Mouse (Mus musculus): ENCODE results near the gene Lsm3. TPM values are rescaled to one million over a fixed set of nuclear protein-coding genes. Genes with fewer than 3 reads are reported as not detected.
A peak's percentile ranks its signal among the peaks of the same experiment; 100 is the strongest.

Gene Lsm3
- polyA plus RNA-seq, 1 experiment from 2014 or later = 283 TPM

- WGBS = 63% methylated on average over 9 of the region's 9 CpGs
- H3K36me3 ChIP-seq = peaks cover 85% of the 10 kb centered on the region
- no peaks in the 10 kb centered on the region for H3K27me3 ChIP-seq (ENCODE audit: insufficient read depth, poor library complexity, severe bottlenecking)
- DNase-seq (ENCODE audit: low spot score) = no peak
- no peak overlapping the region for H3K27ac ChIP-seq
- peaks cover 21% of the 10 kb centered on the region for H3K4me1 ChIP-seq
- no peak overlapping the region for H3K4me3 ChIP-seq
- no peaks in the 10 kb centered on the region for H3K9me3 ChIP-seq
Measured at GRCm38 (mm10) chr6:91488496-91489212, 27.1 kb upstream of the Lsm3 start.

- Histone ChIP-seq H3K27ac (no peak overlapping the region; the same call in 1 of the 2 replicates), H3K4me1 (peaks cover 20% of the 10 kb centered on the region), H3K4me3 (no peak overlapping the region), H3K9me3 (no peaks in the 10 kb centered on the region), H3K36me3 (peaks cover 83% of the 10 kb centered on the region), H3K27me3 (ENCODE audit: insufficient read depth, poor library complexity, severe bottlenecking) (no peaks in the 10 kb centered on the region)
- DNase-seq (ENCODE audit: low spot score) = no peak
- 80% methylated on average over 10 of the region's 10 CpGs for WGBS
Measured at GRCm38 (mm10) chr6:91489872-91490271, 25.9 kb upstream of the Lsm3 start.

- Histone ChIP-seq H3K27me3 (ENCODE audit: insufficient read depth, poor library complexity, severe bottlenecking) (no peaks in the 10 kb centered on the region), H3K4me1 (peaks cover 20% of the 10 kb centered on the region), H3K27ac (no peak overlapping the region), H3K36me3 (peaks cover 80% of the 10 kb centered on the region), H3K4me3 (no peak overlapping the region), H3K9me3 (no peaks in the 10 kb centered on the region)
- no peak for DNase-seq (ENCODE audit: low spot score)
- 67% methylated on average over 6 of the region's 6 CpGs for WGBS
Measured at GRCm38 (mm10) chr6:91491004-91491403, 24.7 kb upstream of the Lsm3 start.

- H3K4me3 ChIP-seq = no peak overlapping the region
- 83% methylated on average over 10 of the region's 10 CpGs for WGBS
- peaks cover 15% of the 10 kb centered on the region for H3K4me1 ChIP-seq
- no peak for DNase-seq (ENCODE audit: low spot score)
- peaks cover 81% of the 10 kb centered on the region for H3K36me3 ChIP-seq
- no peaks in the 10 kb centered on the region for H3K27me3 ChIP-seq (ENCODE audit: insufficient read depth, poor library complexity, severe bottlenecking)
- no peaks in the 10 kb centered on the region for H3K9me3 ChIP-seq
- H3K27ac ChIP-seq = no peak overlapping the region
Measured at GRCm38 (mm10) chr6:91493053-91493452, 22.7 kb upstream of the Lsm3 start.

GRCm38 (mm10) chr6:91494526-91494925, 21.2 kb upstream of the Lsm3 start:
- Histone ChIP-seq H3K4me1 (0 out of 2 replicates have a peak, but pooled peaks cover 7% of the 10 kb centered on the region), H3K36me3 (peaks cover 91% of the 10 kb centered on the region), H3K27me3 (ENCODE audit: insufficient read depth, poor library complexity, severe bottlenecking) (no peaks in the 10 kb centered on the region), H3K4me3 (no peak overlapping the region), H3K9me3 (no peaks in the 10 kb centered on the region), H3K27ac (no peak overlapping the region)
- 83% methylated on average over 8 of the region's 8 CpGs for WGBS
- no peak for DNase-seq (ENCODE audit: low spot score)

GRCm38 (mm10) chr6:91503302-91503701, 12.4 kb upstream of the Lsm3 start:
- Histone ChIP-seq H3K36me3 (peaks cover 94% of the 10 kb centered on the region), H3K4me1 (no peaks in the 10 kb centered on the region), H3K4me3 (no peak overlapping the region), H3K27ac (no peak overlapping the region), H3K27me3 (ENCODE audit: insufficient read depth, poor library complexity, severe bottlenecking) (no peaks in the 10 kb centered on the region), H3K9me3 (no peaks in the 10 kb centered on the region)
- DNase-seq (ENCODE audit: low spot score) = no peak
- 74% methylated on average over 1 of the region's 1 CpGs for WGBS

GRCm38 (mm10) chr6:91506036-91506435, 9.7 kb upstream of the Lsm3 start:
- 90% methylated on average over 5 of the region's 5 CpGs for WGBS
- H3K9me3 ChIP-seq = no peaks in the 10 kb centered on the region
- no peak overlapping the region for H3K27ac ChIP-seq
- no peaks in the 10 kb centered on the region for H3K4me1 ChIP-seq
- no peak overlapping the region for H3K4me3 ChIP-seq
- H3K27me3 ChIP-seq (ENCODE audit: insufficient read depth, poor library complexity, severe bottlenecking) = no peaks in the 10 kb centered on the region
- DNase-seq (ENCODE audit: low spot score) = no peak
- H3K36me3 ChIP-seq = peaks cover 75% of the 10 kb centered on the region

- no peaks in the 10 kb centered on the region for H3K9me3 ChIP-seq
- no peak for DNase-seq (ENCODE audit: low spot score)
- H3K36me3 ChIP-seq = peaks cover 57% of the 10 kb centered on the region
- 89% methylated on average over 3 of the region's 3 CpGs for WGBS
- no peak overlapping the region for H3K27ac ChIP-seq
- H3K4me1 ChIP-seq = no peaks in the 10 kb centered on the region
- no peak overlapping the region for H3K4me3 ChIP-seq
- no peaks in the 10 kb centered on the region for H3K27me3 ChIP-seq (ENCODE audit: insufficient read depth, poor library complexity, severe bottlenecking)
Measured at GRCm38 (mm10) chr6:91508041-91508440, 7.7 kb upstream of the Lsm3 start.

- 39% methylated on average over 7 of the region's 7 CpGs for WGBS
- Histone ChIP-seq H3K27me3 (ENCODE audit: insufficient read depth, poor library complexity, severe bottlenecking) (no peaks in the 10 kb centered on the region), H3K27ac (no peak overlapping the region), H3K9me3 (no peaks in the 10 kb centered on the region), H3K4me3 (no peak overlapping the region), H3K4me1 (no peaks in the 10 kb centered on the region), H3K36me3 (peaks cover 44% of the 10 kb centered on the region)
- peak; percentile 86 for DNase-seq (ENCODE audit: low spot score)
Measured at GRCm38 (mm10) chr6:91509326-91509725, 6.4 kb upstream of the Lsm3 start.

GRCm38 (mm10) chr6:91510211-91510610, 5.5 kb upstream of the Lsm3 start:
- H3K9me3 ChIP-seq = no peaks in the 10 kb centered on the region
- no peaks in the 10 kb centered on the region for H3K4me1 ChIP-seq
- DNase-seq (ENCODE audit: low spot score) = no peak
- WGBS = 70% methylated on average over 10 of the region's 10 CpGs
- H3K36me3 ChIP-seq = peaks cover 35% of the 10 kb centered on the region
- H3K27me3 ChIP-seq (ENCODE audit: insufficient read depth, poor library complexity, severe bottlenecking) = no peaks in the 10 kb centered on the region
- no peak overlapping the region for H3K4me3 ChIP-seq
- H3K27ac ChIP-seq = no peak overlapping the region

GRCm38 (mm10) chr6:91514135-91514534, 1.6 kb upstream of the Lsm3 start:
- H3K4me3 ChIP-seq = no peak overlapping the region
- no peak for DNase-seq (ENCODE audit: low spot score)
- H3K36me3 ChIP-seq = peaks cover 24% of the 10 kb centered on the region
- H3K9me3 ChIP-seq = no peaks in the 10 kb centered on the region
- no peaks in the 10 kb centered on the region for H3K27me3 ChIP-seq (ENCODE audit: insufficient read depth, poor library complexity, severe bottlenecking)
- peaks cover 17% of the 10 kb centered on the region for H3K4me1 ChIP-seq
- H3K27ac ChIP-seq = no peak overlapping the region

GRCm38 (mm10) chr6:91514737-91515362, 878 bp upstream of the Lsm3 start:
- DNase-seq (ENCODE audit: low spot score) = no peak

GRCm38 (mm10) chr6:91518454-91519020, 2.8 kb downstream of the Lsm3 start:
- H3K4me1 ChIP-seq = peaks cover 17% of the 10 kb centered on the region
- no peak for DNase-seq (ENCODE audit: low spot score)
- peaks cover 58% of the 10 kb centered on the region for H3K36me3 ChIP-seq
- no peak overlapping the region for H3K4me3 ChIP-seq
- H3K27me3 ChIP-seq (ENCODE audit: insufficient read depth, poor library complexity, severe bottlenecking) = no peaks in the 10 kb centered on the region
- WGBS = 83% methylated on average over 7 of the region's 7 CpGs
- no peaks in the 10 kb centered on the region for H3K9me3 ChIP-seq
- no peak overlapping the region for H3K27ac ChIP-seq

More at GRCm38 (mm10) chr6:91514737-91515362, 878 bp upstream of the Lsm3 start:
- peaks cover 17% of the 10 kb centered on the region for H3K4me1 ChIP-seq
- peak overlapping the region; percentile 93 for H3K27ac ChIP-seq
- H3K27me3 ChIP-seq (ENCODE audit: insufficient read depth, poor library complexity, severe bottlenecking) = no peaks in the 10 kb centered on the region
- peaks cover 30% of the 10 kb centered on the region for H3K36me3 ChIP-seq
- 26% methylated on average over 10 of the region's 10 CpGs for WGBS
- H3K4me3 ChIP-seq = peak overlapping the region; percentile 87
- H3K9me3 ChIP-seq = no peaks in the 10 kb centered on the region

Measured in heart, embryonic 10.5 days (tissue).